ENCODE assay signal across 10 mouse cellular contexts in genomic region chr1:156418170-156418569, GRCm38 (mm10). TPM values are rescaled to one million over a fixed set of nuclear protein-coding genes. Genes with fewer than 3 reads are reported as not detected.
DNase-seq lines count a peak whose midpoint lies in the region; TF ChIP-seq lines count a peak whose summit lies in the region.
"Had no signal": no experiment of that assay in that cellular context is flagged by ENCODE, and none has a peak within 500 bp of the region (broad histone marks: within the 10 kb centered on the region; RNA-seq: fewer than 3 reads in every experiment).

No protein-coding gene starts in this region.

- 55% methylated on average over 4 of the region's 4 CpGs for WGBS in cerebellum, adult 2 months
- 65% methylated on average over 4 of the region's 4 CpGs for WGBS in forebrain, embryonic 10.5 days

- intact Hi-C loops in left cerebral cortex, postnatal 36 days (cut with DNase I): loop anchor here (5.0 kb wide), 1 partner anchor 214 kb away; no protein-coding TSS in a partner anchor

- H3K4me3 ChIP-seq in cerebellum, adult 2 months (replicated peaks; ENCODE audit: insufficient read depth, low read depth, low read length): no peak overlapping the region
- H3K4me3 ChIP-seq in forebrain, embryonic 10.5 days: no peak overlapping the region
- H3K4me3 ChIP-seq: heart, embryonic 15.5 days; midbrain, embryonic 12.5 days had no signal

- no peaks in the 10 kb centered on the region for H3K36me3 ChIP-seq in forebrain, embryonic 10.5 days (replicated peaks)
- H3K36me3 ChIP-seq: heart, embryonic 15.5 days; midbrain, embryonic 12.5 days had no signal

- H3K4me1 ChIP-seq in cerebellum, adult 2 months (ENCODE audit: control insufficient read depth, insufficient read depth, low read length): no peaks in the 10 kb centered on the region
- H3K4me1 ChIP-seq in forebrain, embryonic 10.5 days: peaks cover 9% of the 10 kb centered on the region

- no peak for DNase-seq in cerebellum, adult 2 months
- DNase-seq in cerebellum, adult 11-12 months: no peak
- peak; percentile 25 for DNase-seq in left cerebral cortex, adult 11 months (ENCODE audit: low spot score)
- DNase-seq in left cerebral cortex, postnatal 36 days (ENCODE audit: low spot score in 2 of 2): no peak
- peak; percentile 14 for DNase-seq in Muller cell, postnatal 12 days (ENCODE audit: inconsistent ontology term)
- DNase-seq in hindlimb bud, embryonic 11.5 days (ENCODE audit: extremely low spot score, low read depth, low spot score): peak; percentile 18
- DNase-seq in retina, adult 2 months (ENCODE audit: low read depth, low spot score): peak; percentile 28
- no peak for DNase-seq in forebrain, embryonic 10.5 days (ENCODE audit: extremely low spot score, low spot score)

- TF ChIP-seq CTCF in cerebellum, adult 2 months (IDR thresholded peaks at IDR 0.05; ENCODE audit: borderline replicate concordance, insufficient read depth, low read depth, low read length): peak; percentile 14; the same call in 1 of the 2 replicates

- no peak for TF ChIP-seq POLR2A in cerebellum, adult 2 months (IDR thresholded peaks at IDR 0.05; ENCODE audit: borderline replicate concordance, insufficient read depth, low read length)

- peaks cover 10% of the 10 kb centered on the region for H3K9me3 ChIP-seq in forebrain, embryonic 10.5 days
- H3K9me3 ChIP-seq: heart, embryonic 15.5 days; midbrain, embryonic 12.5 days had no signal

- no peaks in the 10 kb centered on the region for H3K27me3 ChIP-seq in cerebellum, adult 2 months (ENCODE audit: control insufficient read depth, insufficient read depth, low read length)
- no peaks in the 10 kb centered on the region for H3K27me3 ChIP-seq in forebrain, embryonic 10.5 days (ENCODE audit: poor library complexity, severe bottlenecking)
- H3K27me3 ChIP-seq: heart, embryonic 15.5 days; midbrain, embryonic 12.5 days had no signal

- H3K27ac ChIP-seq in cerebellum, adult 2 months (ENCODE audit: insufficient read depth, low read length): no peak overlapping the region
- H3K27ac ChIP-seq in forebrain, embryonic 10.5 days: no peak overlapping the region
- H3K27ac ChIP-seq: heart, embryonic 15.5 days; midbrain, embryonic 12.5 days had no signal

RNA-seq across cellular contexts. Expression of gene Axdnd1, which starts 2.8 kb away (rescaled TPM):
- 0.33 and 0.38 TPM in 2 replicates for polyA plus RNA-seq in cerebellum, adult 2 months (2012; rRNA removed)
- total RNA-seq in left cerebral cortex, postnatal 36 days (2021): under 1 TPM; 0.41 to 0.86 TPM
- polyA plus RNA-seq in forebrain, embryonic 10.5 days (2016; fragmentation: Nextera tagmentation; extraction: Ambion mirVana): 0.09 and 0.17 TPM in 2 replicates
- polyA plus RNA-seq: midbrain, embryonic 12.5 days had no signal

RNA-seq across cellular contexts. Expression of gene Gm2000, which starts 52.3 kb away (rescaled TPM):
- 20.7 and 30.4 TPM in 2 replicates for polyA plus RNA-seq in cerebellum, adult 2 months (2012; rRNA removed)
- 100 to 1,000 TPM; 292 to 321 TPM for total RNA-seq in left cerebral cortex, postnatal 36 days (2021)
- polyA plus RNA-seq in forebrain, embryonic 10.5 days (2016; fragmentation: Nextera tagmentation; extraction: Ambion mirVana): 894 and 925 TPM in 2 replicates

RNA-seq across cellular contexts. Expression of gene Soat1, which starts 56.0 kb away (rescaled TPM):
- polyA plus RNA-seq in cerebellum, adult 2 months (2012; rRNA removed): 16.5 and 17.7 TPM in 2 replicates
- 10 to 100 TPM; 32.3 to 47.6 TPM for total RNA-seq in left cerebral cortex, postnatal 36 days (2021)
- 30.9 and 34.1 TPM in 2 replicates for polyA plus RNA-seq in forebrain, embryonic 10.5 days (2016; fragmentation: Nextera tagmentation; extraction: Ambion mirVana)

Comparison
In these comparisons a context has a peak if more than half of its experiments do, and no peak if none do; other contexts are left out.
1. DNase-seq: peak in left cerebral cortex, adult 11 months (single experiment), Muller cell, postnatal 12 days (single experiment), hindlimb bud, embryonic 11.5 days (single experiment) and retina, adult 2 months (single experiment); none in cerebellum, adult 2 months (0 of 2), cerebellum, adult 11-12 months (single experiment), left cerebral cortex, postnatal 36 days (0 of 2) and forebrain, embryonic 10.5 days (single experiment).
2. RNA of gene Gm2000, which starts 52.3 kb away (polyA plus RNA-seq): 894 to 925 TPM in forebrain, embryonic 10.5 days; 20.7 to 30.4 TPM in cerebellum, adult 2 months; every median in the first group is over 10 times any median in the second.